Mouse (Mus musculus) cerebellum, adult 9-10 months (tissue): ENCODE results near the gene Col6a3.

Experiments
- DNase-seq: peaks from one replicate; pipeline ENCODE4 v3.0.0; 2022

Gene Col6a3

DNA sequence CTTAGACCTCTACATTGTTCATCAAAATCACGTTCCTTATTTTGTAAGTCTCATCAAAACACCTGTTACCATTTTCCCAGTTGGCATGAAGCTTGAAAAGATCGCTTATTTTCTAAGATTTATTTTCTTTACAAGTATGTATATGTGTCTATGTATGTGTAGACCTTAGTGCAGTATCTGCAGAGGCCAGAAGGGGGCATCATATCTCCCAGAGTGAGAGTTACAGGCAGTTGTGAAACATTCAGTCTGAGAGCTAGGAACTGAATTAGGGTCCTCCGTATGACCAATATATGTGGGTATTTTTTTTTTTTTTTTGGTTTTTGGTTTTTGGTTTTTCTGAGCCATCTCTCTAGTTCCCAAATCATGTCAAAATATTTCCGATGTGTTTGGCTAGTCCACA, 50.4 kb downstream of the Col6a3 start:
- no peak for DNase-seq

DNA sequence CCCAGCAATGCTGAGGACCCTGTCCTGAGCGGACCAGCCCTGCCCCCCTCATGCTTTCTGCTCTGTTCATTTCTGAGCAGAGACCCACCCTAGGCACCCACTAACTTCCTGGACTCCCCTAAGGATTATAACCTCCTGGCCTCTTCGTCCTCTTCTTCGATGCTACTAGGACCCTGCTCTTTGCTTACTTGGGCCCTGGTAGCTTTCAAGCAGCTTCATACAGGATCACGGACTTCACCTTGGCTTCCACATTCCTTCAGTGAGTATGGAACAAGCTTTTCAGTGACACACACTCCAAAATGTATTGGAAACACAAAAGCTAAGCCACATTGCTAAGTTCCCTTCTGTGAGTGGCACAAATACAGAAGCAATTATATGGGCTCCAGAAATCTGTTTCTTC, 52.8 kb downstream of the Col6a3 start:
- no peak for DNase-seq

DNA sequence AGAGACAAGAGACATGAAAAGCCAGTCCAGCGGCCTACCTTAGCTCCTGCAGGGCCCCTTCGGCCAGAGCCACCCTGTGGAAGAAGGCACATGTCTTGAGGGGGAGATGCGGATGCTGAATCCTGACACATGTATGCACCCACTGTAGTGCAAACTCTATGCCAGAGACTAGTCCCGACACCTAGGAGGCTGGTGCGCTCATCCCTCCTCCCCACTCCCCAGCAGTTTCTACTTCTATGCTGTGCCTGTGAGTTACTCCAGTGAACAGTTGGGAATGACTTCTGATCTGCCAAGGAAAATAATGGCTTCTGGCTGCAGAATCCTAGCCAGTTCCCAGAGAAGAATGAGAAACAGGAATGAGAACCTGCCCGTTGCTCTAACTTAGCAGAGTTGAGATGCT, 54.3 kb downstream of the Col6a3 start:
- DNase-seq: no peak

DNA sequence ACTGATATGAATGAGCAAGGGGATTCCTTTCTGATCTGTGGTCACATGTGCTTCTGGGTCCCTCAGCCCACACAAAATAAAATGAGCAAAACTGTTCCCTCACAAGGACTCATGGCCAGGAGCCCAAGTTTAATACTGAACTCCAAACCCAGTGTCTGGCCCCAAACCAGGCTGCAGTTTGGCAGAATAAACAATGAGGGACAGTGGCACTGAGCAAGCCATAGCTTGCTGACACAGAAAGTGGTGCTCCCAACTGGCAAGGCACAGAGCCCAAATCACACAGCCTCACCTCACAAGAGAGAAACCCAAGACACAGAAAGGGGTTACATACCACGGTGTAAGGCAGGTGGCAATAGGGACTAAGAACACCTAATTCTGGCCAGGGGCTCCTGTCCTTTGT, 63.3 kb downstream of the Col6a3 start:
- no peak for DNase-seq

DNA sequence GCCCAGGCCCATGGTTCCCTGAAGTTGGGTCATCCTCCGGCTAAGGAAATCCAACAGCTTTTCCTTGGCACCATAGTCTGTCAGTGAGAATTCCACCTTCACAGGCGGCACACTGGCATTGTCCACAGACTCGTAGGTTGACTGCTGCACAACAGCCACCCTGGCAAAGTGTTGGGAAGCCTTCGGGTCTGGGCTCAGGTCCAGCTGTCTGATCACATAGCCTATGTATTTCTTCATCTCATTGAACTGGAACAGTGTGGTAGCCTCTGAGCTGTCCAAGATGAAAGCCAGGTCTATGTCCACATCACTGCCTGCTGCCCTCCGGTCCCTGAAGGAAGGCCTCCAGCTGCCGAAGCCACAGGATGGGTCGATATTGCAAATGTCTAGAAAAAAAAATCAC, 64.7 kb downstream of the Col6a3 start:
- no peak for DNase-seq

DNA sequence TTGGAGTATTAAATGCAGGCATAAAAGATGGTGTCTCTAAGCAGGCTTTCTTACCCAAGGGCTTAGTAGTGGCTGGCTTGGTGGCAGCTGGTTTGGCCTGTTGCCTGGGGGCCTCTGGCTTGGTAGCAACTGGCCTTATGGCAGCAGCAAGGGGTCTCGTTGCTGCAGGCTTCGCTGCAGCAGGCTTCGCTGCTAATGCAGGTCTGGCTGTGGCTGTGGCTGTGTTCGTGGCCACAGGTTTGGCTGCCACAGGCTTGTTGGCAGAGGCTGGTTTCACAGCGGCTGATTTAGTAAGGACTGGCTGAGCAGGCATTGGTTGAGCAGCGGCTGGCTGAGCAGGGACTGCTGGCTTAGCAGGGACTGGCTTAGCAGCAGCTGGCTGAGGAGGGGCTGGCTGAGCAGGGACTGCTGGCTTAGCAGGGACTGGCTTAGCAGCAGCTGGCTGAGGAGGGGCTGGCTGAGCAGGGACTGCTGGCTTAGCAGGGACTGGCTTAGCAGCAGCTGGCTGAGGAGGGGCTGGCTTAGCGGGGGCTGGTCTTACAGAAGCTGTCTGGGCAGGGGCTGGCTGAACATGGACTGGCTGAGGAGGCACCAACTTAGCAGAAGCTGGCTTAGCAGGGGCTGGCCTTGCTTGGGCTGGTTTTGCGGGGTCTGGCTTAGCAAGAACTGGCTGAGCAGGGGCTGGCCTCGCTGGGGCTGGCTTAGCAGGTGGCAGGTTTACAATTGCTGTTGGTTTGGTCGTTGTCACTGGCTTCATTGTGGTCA, 68.1 kb downstream of the Col6a3 start:
- DNase-seq: no peak

DNA sequence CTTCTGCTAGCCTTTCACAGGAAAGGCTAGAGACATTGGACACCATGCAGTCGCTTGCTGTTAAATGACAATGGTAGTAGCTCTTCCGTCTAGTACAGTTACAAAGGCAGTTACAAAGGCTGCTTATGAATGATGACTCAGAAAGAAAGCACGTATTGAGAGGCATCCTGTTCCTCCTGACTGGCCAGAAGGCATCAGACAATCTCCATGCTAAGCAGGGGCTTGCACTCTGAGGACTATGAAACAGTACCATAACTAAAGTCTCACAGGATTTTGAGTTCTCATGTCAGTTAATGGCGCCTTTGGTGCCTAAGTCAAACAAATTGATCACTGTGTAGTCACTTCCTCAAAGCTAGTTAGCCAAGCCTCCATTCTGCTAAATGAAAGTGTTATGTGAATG, 72.6 kb downstream of the Col6a3 start:
- no peak for DNase-seq

DNA sequence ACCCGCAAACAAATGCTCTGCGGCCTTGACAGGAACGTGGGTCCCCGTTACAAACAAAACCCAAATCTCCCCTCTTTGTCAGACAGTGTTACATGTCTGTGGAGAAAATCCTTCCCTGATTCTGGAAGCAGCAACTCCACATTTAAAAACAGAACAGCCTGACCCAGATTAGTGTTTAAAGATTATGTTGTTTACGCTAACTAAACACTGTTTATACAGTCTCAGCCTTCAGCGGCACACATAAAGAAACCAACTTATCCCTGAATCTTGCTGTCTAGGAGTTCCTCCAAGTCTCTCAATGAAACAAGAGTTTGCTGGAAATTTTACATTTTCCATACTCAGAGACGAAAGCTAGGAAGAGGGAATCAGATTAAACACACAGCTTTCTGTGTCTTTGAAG, 73.7 kb downstream of the Col6a3 start:
- no peak for DNase-seq

DNA sequence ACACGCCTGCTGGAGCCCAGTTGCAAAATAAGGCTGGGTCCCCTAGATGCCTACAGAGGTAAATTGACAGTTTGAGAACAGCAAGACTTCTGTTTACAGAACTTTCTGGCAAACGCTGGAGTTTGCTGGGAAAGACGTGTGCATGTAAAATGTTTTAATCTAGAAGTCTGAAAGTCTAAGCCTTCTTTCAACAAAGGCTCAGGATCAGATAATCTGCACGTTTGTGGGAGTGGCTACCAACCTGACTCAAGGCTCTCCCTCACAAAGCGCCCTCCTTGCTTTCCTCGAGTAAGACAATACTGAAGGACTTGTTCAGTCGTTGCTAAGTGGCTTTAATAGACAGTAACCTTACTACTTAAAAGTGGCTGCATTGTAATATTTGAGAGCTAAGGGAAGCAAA, 74.5 kb downstream of the Col6a3 start:
- no peak for DNase-seq

DNA sequence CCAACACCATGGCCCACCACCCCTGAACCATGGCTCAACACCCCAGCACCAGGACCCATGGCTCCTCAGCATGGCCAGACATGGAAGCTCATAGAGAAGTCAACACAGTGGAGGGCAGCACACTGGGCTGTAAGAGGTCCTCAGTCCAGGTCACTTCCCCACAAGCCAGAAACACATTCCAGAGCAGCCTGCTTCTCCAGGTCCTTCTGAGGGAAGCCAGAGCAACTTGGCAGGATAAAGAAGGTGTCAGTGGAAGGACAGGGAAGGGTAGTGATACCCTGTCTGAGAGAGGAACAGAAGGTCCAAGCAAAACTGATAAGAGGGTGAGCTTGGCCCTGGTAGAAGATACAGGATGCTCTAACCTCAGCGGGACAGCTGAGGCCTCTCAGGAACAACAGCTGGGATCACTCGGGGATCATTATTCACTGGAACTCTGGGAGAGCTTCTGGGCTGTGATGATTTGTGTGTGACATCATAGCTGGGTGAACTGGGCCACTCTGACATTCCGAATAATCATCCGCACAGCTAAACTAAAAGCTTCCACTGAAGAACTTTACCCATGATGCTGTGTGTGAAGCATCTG, 85.6 kb downstream of the Col6a3 start:
- DNase-seq: no peak

DNA sequence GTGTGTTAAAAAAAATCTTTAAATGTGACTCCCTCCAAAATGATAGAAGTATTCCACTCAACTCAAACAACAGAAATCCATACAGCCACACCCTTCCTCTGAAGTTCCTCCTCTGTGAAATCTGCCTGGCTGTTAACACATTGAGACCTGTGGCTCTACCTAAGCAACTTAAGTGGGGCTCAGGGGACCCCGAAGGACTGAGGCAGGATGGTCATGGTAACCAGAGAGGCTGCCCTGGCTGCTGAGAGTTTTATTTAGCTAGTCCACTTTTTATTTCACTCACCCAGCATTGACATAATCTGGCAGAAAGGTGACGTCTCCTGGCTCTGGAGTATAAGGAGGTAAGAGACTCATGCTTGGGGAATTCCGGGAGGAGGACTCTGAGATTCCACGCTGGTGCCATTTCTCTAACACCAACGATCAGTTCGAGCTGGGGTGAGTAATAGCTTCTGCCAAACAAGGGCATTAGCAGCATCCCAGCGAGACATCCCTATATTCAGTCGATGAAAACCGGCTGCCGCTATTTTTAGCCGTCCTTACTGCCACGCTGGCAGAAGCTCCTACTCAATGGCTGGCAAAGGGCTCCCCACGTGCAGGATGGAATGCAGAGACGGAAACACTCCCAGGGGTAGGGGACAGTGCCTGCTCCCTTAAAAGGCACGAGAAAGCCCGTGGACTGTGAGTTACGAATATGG, 89.8 kb downstream of the Col6a3 start:
- DNase-seq: no peak

DNA sequence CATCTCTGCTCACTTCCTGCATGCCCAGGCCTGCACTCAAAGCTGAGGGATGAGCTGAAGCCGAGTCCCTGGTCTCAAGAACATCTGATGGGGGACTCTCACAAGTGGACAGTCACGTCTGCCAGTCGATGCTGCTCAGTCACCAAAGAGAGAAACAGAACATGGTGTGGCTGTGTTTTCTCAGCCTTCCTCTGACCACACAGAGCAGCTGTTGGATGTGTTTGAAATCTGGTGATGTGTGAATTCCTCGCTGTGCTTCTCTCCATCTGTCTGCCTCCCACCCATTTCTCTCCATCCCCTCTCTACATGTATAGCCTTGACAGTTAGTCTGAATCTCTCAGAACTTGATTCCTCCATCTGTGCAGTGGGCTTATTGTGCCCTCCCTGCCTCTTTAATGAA, 92.5 kb downstream of the Col6a3 start:
- DNase-seq: no peak

DNA sequence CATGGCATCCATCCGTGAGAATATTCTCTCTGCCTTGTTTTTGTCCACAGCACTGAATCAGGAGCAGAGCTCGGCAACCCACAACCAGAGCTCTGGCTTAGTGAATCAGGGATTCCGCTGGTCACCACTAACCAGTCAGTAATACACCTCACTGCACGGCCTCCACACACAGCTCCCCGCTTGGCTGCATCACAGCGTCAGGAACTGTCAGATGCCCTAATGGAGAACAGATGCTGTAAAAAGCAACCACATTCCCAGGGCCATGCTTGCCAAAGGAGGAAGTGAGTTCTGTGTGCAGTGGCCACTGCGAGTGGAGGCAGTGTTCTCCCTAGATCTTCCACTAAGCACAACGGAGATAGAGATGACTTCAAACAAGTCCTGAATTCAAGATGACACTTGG, 93.6 kb downstream of the Col6a3 start:
- DNase-seq: no peak

DNA sequence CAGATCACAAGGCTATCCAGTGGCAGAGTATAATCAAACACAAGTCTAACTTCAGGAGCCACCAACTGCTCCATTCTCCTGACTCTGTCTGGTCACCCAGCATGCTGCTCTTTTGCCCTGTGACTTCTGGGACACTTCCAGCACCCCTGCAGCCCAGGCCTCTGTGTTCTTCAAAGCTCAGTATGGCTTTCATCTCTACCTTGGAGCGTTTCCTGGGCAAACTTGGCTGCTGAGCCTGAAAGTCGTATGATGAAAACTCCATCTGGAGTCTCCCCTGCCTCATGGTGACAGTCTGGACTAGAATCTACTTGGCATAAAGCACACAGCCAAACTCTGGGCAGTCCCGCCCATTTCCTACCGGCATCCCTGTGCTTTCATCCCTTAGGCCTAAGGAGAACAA, 95.2 kb downstream of the Col6a3 start:
- DNase-seq: peak; percentile 92

DNA sequence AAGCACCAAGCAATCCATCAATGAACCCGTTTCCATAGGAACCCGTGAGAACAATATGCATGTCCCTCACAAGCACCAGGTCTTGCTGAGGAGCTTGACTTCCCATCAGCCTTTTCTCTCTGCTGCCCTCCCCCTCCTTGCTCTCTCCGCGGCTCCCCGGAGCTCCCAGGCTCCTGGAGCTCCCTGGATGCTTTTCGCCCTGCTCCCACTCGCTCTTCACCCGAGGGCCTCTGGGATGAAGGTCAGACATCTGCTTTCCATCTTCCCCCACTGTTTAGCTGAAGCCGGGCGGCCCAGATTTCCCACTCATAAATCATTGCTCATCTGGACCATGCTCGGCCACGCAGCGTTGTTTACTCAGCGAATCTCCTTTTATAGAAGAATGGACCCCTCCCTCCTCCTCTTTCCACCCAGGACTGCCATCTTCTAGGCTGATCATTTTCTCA, 99.8 kb downstream of the Col6a3 start:
- no peak for DNase-seq

DNA sequence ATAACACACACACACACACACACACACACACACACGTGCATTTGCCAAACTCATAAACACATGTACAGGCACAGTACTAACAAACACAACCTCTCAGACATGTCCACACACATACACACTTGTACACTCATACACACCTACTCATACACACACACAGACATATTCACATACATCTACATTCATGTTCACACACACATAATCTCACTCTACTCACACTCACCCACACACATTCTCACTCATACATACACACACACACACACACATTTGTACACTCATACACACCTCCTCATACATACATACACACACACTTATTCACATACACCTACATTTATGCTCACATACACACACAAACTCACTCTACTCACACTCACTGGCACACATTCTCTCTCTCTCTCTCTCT, 100.3 kb downstream of the Col6a3 start:
- DNase-seq: no peak

DNA sequence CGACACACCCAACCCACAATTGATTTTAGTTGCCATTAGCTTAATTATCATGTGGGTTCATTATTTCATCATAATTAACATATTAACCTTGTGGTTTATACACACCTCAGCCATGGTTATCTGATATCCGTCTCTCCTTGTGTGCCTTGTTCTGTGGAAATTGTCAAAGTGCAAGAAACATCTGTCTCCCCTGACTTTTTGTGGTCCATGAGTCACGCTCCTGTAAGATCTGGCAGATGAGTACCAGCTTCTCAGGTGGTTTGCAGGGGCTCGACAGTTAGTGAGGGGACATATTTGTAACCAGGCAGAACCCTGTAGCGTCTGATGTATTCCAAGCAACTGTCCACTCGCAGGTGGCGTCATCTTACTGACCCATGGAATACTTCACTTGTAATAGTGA, 101.1 kb downstream of the Col6a3 start:
- no peak for DNase-seq

DNA sequence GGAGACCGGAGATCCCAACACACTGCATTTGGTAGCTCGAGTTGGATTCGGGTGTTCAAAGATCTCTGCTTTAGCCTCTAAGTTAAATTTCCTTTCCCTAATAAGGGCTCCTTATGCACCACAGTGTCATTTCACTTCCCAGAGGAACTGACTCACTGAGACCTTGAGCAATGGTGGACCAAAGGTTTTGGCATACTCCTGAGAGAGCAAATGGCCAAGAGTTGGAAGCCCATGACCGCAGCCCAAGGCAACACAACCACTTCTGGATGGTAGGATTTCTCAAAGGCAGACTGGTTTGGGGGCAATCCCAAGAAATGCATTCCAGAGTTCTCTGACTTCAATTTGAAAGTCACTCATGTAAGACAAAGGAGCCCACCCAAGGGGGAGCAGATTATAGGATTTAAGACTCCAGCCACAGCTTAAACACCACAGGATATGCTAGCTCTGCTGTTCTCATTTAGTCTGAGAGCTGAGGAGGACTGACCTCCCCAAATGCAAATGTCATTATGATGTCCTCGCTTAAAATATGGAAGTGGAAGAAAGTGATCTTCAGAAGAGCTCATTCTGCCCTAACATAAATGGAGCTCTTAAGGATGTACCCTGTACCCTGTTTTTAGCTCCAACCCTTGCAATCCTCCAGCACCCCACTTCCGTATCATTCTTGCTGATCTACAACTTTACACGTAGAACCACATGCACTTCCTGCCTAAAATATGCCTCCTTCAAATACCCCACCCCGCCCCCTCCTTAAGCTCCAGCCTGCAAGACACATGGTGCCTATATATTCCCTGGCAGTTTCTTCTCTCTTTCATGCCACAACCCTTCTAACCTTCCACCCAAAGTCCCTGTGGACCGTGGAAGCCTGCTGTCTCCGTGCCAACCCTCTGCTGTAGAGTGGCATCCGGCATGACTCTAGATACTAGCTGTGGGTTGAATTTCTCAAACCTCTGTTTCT, 103.3 kb downstream of the Col6a3 start:
- no peak for DNase-seq

DNA sequence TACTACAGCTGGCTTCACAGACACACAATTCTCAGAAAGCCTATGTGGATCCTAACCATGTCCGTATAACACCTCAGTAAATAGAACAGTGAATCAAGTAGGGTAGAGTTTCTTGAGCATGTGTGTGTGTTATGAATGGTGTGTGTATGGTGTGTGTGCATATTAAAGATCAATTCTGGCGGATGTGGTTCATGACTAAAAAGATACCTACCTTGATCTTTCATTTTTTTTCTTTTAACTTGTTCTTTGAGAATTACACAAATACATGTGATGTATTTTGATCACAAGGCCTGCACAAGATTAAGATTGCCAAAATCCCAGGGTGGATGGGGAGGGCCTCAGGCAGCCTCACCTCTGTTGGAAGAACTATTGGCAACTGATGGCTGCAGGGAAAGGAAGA, 104.9 kb downstream of the Col6a3 start:
- DNase-seq: no peak

DNA sequence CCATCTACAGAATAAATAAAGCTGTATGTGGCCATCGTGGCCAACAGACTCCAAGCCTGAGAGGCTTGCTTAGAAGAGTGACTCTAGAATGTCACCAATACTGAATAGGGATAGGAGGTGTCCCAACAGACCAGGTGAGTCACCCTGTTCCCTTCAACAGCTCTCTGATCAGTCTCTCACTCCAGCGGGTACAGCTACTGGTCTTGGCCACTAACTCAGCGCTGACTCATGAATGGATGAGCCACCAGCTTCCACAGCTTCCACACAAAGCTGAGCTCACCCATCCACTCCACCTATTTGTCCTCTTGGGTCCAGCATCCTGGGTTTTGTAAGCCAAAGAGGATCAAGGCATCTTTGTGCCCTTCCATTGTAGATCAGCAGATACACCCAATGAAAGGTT, 114.3 kb downstream of the Col6a3 start:
- no peak for DNase-seq

DNA sequence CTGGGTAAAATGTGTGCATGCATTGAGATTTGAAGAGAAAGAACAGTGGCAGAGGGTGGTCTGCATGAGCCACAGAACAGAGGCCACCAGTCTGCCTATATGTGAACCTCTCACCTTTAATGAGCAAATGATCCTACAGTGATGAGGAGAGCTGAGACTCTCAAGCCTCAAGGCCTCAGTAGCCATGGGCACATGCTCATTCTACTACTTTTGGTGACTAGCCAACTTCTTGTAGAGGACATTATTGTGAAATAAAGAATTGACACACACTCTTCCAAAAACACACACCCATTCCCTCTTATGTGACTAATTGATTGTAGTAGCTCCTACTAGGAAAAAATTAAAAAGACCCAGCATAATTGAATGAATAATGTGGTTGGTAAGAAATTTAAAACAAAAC, 120.0 kb downstream of the Col6a3 start:
- DNase-seq: no peak

DNA sequence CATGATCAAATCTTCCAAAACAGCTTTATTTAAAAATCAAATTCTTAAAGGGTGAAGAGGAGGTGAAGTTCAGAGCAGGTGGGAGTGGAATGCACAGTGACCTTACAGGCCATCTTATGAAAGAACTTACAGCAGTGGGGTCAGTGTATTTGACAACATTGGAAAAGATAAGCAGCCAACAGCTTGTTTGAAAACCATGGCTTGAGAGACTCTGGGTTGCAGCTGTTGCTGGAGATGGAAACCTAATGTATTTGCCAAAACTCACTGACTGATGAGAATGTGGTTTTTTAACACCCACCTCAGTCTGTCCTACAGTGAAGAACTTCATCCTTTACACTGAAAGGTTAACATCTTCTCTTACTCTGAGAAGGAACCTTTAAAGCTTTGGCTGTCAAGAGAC, 120.4 kb downstream of the Col6a3 start:
- no peak for DNase-seq

DNA sequence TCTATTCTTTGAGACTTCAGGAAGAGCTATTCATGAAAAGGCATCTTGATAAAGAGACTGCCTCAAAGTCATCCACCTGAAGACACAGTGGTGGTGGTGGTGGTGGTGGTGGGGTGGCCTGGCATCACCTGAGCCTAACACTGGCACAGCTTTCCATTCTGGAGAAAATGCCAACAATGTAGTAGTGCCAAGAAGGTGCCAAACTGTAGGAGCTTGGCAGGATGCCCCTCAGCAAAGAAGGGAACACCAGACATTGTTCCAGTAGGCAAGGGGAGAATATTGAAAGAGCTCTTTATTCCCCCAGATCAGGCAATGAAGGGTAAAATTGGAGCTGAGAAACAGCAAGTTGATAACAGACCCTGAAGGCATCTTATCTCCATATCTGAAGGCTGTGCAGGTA, 121.8 kb downstream of the Col6a3 start:
- DNase-seq: no peak
